Mouse (Mus musculus) adrenal gland, adult 2 months (tissue): Measurements from ENCODE around the gene Ptgr1. TPM values are rescaled to one million over a fixed set of nuclear protein-coding genes. Genes with fewer than 3 reads are reported as not detected.

ENCODE experiments used
- DNase-seq: peaks from one replicate; pipeline ENCODE4 v3.0.0; 2021
- polyA plus RNA-seq: library from polyadenylated mRNA; depleted of rRNA; stranded (reverse); fragments of >200 nt; gene quantifications from 2 replicates; pipeline ENCODE4 v1.2.3, GENCODE M21; 2012
- total RNA-seq, 2 experiments: library from RNA; stranded (reverse); gene quantifications; 2 replicates each; pipeline ENCODE4 v1.2.3; 2021

Gene Ptgr1
- total and polyA plus RNA-seq, 3 experiments = 2.4 to 26.9 (median 12.1) TPM

- DNase-seq = no peak
Observed at GRCm38 (mm10) chr4:58990609-58991434, 3.9 kb upstream of the Ptgr1 start.

DNA sequence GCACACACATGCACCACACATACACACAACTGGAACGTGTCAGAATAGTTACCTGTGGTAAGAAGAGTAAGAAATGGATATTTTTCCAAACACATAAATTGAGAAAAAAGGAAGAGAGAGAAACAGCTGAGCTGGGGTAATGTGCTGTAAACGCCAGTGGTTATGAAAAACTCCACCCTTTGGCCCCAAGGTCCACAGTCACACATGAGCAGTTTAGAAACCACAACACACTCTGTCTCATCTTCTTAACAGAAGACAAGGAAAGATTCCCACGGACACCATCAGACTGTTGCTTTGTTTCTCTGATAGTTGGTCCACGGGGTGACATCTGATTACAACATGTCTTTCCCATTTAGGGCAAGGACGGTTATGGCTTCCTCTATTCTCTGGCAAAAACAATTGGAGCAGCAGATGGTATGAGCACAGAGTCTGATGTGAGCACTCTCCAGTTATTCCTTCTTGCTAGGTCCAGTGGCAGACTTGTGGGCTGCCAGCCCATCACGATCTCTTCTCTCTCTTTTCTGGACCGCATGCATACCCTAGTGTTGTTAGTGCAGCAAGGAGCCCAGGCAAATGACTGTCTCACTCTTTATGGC is 2.5 kb upstream of the Ptgr1 start:
- no peak for DNase-seq

DNA sequence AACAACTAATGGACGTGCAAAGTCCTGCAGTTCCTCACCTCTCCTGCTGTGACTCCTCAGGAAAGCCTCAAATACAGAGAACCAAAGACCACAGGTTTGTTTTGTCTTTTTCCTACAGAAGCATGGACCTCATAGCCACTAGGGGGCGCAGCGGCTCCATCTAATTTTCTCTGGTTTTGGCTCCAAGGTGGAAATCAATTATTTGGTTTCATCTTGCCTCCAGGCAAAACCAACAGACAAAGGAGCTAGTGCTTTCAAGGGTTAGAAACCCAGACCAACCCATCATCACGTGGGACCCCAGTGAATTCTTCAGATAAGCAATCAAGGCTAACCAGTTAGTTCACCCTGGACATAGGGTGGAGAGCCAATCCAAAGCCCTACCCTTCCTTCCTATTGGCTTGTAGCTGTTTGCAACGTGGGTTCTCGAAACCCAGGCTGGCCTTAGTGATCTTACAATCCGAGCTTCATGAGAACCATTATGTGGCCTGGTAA is 1.7 kb downstream of the Ptgr1 start:
- DNase-seq = peak; percentile 81

DNA sequence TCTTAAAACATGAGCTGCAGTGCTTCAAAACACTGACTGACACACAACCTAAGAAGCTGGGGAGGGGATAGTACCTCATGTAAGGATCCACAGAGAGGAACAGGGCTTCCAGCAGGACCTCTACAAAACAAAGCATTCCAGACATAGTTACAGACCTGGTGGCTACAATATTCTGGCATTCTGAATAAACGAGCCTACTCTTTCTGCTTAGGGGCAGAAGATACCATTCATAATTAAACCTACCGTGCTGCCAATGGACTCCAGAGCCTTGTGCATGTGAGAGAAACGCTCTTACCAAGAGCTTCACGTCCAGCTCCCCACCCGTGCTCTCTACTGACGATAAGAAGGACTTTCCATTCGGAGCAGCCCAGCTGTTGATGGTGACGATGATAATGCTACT is 4.1 kb downstream of the Ptgr1 start:
- DNase-seq = no peak

DNA sequence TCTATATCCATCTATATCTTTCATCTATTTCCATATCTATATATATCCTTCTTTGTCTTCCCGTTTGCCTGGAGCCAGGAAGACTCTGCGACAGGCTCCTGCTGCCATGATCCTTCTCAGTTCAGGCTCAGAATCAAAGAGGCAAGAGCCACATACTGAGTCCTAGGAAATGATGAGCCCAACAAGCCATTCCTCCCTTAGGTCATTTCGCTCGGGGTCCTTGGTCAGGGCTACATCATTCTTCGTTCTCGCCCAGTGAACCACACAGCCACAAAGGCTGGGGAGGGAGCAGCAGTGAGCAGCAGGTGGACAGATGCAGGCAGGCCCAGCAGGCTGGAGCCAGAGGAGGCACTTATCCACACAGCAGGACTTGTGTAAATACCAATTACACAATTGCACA is 5.5 kb downstream of the Ptgr1 start:
- DNase-seq = no peak

- no peak for DNase-seq
Observed at GRCm38 (mm10) chr4:58975711-58976110, 11.2 kb downstream of the Ptgr1 start.

DNA sequence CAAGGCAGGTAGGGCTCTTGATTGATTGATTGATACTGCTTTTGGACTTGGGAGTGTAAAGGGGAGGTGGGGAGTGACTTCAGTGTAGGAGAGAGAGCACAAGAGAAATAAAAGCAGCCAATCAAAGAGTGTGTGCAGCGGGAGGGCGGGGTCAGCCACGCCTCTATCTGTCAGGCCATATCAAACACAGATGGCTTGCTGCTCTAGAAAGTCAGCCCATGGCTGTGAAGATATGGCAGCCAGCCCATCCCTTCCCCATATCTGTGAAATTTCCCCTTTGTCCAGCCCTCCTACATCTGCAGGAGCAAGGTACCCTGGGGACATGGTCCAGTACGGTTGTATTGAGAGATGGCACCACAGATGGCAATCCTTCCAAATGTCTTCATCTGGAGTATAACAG is 16.2 kb downstream of the Ptgr1 start:
- DNase-seq = no peak

DNA sequence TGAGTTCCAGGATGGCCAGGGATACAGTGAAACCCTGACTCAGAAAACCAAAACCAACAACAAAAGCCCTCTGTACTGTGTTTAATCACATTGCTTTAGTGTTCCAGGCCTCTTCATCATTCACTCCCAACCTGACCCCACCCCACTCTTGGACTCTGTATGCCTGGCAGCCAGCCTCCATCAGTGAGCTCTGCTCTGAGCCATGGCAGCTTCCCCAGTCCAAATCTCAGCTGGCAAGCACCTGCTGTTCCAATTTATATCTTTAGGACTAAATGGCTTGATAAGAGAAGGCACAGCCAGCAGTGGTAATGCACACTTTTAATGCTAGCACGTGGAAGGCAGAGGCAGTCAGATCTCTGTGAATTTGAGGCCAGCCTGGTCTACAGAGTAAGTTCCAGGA is 21.8 kb downstream of the Ptgr1 start:
- no peak for DNase-seq

DNA sequence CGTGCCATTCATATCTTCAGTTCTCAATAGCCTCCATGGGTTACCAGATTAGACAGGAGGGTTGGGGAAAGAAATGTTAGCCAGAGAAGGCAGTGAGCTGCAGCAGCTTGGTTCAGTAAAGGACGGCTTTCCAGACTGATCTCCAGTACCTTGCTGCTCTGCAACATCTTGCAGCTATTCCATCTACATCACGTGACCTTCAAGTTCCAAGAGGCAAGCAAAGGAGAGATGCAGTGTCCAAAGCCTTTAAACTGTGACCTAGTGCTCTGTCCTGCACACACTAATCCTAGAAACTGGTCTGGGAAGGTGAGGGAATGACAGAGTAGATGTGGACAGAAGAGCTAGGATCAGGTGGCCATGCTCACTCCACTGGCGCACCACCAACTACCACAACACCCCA is 23.6 kb downstream of the Ptgr1 start:
- DNase-seq = no peak

DNA sequence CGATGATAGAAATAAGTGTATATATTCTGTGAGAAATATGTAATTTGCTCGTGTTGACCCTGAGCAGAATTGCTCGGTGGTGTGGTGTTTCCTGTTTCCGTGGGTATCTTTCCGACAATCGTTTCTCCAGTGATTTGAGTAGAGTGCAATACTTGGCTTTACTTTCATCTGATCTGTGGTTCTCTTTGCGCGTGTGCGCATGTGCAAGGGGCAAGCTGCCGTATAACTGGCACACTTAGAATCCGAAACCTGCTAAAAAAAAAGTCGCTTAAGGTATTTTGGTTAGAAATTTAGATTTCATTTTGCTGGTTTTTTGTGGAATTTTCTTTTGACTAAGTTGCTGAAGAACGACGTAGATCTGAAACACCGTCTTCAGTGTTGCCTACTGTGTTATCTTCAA is 25.2 kb downstream of the Ptgr1 start:
- DNase-seq = no peak

- DNase-seq = no peak
Observed at GRCm38 (mm10) chr4:58952630-58953029, 34.3 kb downstream of the Ptgr1 start.

GRCm38 (mm10) chr4:58948391-58948790 is 38.5 kb downstream of the Ptgr1 start:
- DNase-seq = no peak

DNA sequence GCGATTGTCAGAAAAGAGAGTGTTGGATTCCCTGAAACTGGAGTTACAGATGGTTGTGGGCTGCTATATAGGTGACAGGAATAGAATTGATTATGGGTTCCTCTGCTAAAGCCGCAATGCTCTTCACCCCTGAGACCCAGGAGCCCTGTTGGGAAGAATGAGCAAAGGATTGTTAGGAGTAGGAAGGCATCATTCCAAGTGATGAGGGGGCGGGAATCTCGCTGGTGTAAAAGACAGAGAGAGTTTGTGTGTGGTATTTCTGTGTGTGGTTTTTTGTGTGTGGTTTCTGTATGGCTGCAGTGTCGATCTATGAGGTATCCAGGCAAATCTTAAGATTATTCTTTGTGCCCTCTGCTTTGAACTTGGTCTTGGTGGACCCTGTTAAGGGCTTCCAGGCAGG is 42.2 kb downstream of the Ptgr1 start:
- DNase-seq = no peak

GRCm38 (mm10) chr4:58944206-58944553 is 42.7 kb downstream of the Ptgr1 start:
- no peak for DNase-seq

- DNase-seq = peak; percentile 85
Observed at GRCm38 (mm10) chr4:58943420-58944205, 43.3 kb downstream of the Ptgr1 start, which contains the start of gene Zkscan16. TSS of gene Zkscan16 (plus strand) at chr4:58943628.

GRCm38 (mm10) chr4:58942942-58943341 is 44.0 kb downstream of the Ptgr1 start:
- DNase-seq = no peak

DNA sequence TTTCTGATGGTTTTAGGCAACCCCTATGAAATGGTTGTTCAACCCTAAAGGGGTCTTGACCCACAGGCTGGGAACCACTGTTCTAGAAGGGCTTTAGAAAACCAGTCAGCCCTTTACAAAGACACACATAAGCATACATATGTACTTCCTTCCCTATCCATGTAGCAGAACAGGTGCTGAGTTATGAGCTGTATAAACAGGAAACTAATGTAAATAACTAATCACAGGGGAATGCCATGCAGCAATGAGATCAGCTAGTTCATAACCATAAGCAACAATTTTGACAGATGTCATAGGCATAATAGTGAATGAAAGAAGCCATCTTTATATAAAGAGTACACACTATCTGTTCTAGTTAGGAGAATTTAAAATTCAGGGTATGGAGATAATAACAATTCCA is 45.3 kb downstream of the Ptgr1 start:
- no peak for DNase-seq

GRCm38 (mm10) chr4:58935846-58936245 is 51.1 kb downstream of the Ptgr1 start:
- peak; percentile 27 for DNase-seq

DNA sequence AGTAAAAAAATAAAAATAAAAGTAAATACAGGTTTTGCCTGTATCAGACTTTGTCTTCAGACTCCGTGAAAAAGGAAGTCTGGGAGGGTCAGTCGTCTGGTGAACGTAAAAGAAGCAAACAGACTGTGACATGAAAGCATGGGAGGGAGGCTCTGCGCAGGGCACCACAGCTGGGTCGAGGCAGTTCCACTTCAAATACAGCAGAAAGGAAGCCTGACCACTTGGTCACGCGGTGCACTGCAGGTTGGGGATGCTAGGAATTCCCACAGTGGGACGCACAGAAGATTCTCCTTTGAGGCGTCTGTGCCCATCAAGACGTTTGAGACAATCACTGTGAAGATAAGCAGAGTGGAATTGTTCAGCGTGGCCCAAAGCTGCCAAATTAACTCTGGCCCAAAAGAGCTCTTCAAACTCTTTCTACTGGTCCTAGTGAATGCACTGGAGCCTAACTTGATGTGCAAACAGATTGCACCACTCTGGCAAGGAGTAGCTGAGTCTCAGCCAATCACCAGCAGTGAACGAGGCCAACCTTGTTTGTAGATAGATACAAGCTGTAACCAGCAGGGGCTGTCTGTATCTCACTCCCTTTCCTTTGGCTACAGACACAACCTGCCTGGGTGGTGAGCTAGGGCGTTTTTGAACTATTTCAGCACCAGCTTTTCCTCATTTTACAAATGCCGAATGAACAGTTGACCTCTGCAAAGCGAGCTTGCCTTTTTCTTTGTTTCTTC is 52.0 kb downstream of the Ptgr1 start:
- DNase-seq = peak; percentile 71

DNA sequence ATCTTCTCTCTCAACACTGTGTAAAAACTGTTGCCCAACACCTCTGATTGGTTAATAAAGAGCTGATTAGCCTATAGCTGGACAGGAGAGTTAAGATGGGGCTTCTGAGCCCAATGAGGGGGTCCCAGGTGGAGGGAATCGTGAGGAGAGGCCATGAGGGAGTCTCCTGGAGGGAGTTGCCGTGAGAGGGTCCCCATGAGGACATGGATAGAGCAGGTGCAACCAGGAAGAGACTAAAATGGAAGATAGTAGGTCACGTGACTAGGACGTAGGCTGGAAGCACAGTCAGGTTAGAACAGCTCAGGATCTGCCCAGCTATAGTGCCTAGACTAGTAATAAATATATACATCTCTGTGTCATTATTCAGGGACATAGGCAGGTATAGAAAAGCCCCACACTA is 52.6 kb downstream of the Ptgr1 start:
- no peak for DNase-seq

GRCm38 (mm10) chr4:58932541-58932940 is 54.4 kb downstream of the Ptgr1 start:
- no peak for DNase-seq

DNA sequence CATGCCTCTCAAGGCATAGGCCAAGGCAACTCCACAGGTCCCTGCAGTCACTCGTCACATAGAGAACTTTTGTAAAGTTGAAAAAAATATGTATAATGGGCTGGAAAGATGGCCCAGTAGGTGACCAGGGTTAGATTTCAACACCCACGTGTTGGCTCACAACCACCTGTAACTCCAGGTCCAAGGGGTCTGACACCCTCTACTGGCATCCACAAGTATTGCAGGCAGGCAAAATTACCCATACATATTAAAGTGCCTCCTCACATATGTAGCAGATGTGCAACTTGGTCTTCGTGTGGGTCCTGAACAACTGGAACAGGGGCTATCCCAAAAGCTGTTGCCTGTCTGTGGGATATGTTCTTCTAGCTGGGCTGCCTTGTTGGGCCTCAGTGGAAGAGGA is 59.3 kb downstream of the Ptgr1 start:
- DNase-seq = no peak
